Mouse (Mus musculus) ES-Bruce4 (cell line): ENCODE data around the gene Sh3rf3.

Experiments
- CTCF ChIP-seq: IDR thresholded peaks from one replicate; pipeline ENCODE4 v1.8.1; 2011; ENCODE audit warnings: low read depth, low read length
- POLR2A ChIP-seq: IDR thresholded peaks from one replicate; pipeline ENCODE4 v1.8.1; 2011; ENCODE audit warnings: low read length; ENCODE audit not compliant: insufficient read depth

GRCm38 (mm10) chr10:58837504-58837903 lies 24.3 kb downstream of the Sh3rf3 start:
- TF ChIP-seq POLR2A (no peak), CTCF (no peak)
